Mouse (Mus musculus): Measurements from ENCODE around the gene Ccl25. TPM values are rescaled to one million over a fixed set of nuclear protein-coding genes. Genes with fewer than 3 reads are reported as not detected.

Ccl25 gene
- polyA plus RNA-seq (2016; fragmentation: Nextera tagmentation; extraction: Ambion mirVana) = 23.6 and 26.4 TPM in 2 replicates

- Histone ChIP-seq H3K4me3 (peak within 1 kb of the TSS; percentile 97), H3K27me3 (ENCODE audit: poor library complexity, severe bottlenecking) (no peaks in the 10 kb centered on the region), H3K4me1 (peaks cover 37% of the 10 kb centered on the region), H3K27ac (peak within 1 kb of the TSS; percentile 99), H3K9me3 (no peaks in the 10 kb centered on the region), H3K36me3 (replicated peaks) (peaks cover 69% of the 10 kb centered on the region)
- under 1% methylated on average over 74 of the region's 78 CpGs for WGBS
- DNase-seq (ENCODE audit: extremely low spot score, low spot score) = peak; percentile 98
These were observed at the start of gene Ccl25, which contains the start of gene Elavl1 for GRCm38 (mm10) chr8:4324983-4325750. Ccl25 (plus strand) TSS chr8:4325210. Elavl1 (minus strand) TSS chr8:4325413.

DNA sequence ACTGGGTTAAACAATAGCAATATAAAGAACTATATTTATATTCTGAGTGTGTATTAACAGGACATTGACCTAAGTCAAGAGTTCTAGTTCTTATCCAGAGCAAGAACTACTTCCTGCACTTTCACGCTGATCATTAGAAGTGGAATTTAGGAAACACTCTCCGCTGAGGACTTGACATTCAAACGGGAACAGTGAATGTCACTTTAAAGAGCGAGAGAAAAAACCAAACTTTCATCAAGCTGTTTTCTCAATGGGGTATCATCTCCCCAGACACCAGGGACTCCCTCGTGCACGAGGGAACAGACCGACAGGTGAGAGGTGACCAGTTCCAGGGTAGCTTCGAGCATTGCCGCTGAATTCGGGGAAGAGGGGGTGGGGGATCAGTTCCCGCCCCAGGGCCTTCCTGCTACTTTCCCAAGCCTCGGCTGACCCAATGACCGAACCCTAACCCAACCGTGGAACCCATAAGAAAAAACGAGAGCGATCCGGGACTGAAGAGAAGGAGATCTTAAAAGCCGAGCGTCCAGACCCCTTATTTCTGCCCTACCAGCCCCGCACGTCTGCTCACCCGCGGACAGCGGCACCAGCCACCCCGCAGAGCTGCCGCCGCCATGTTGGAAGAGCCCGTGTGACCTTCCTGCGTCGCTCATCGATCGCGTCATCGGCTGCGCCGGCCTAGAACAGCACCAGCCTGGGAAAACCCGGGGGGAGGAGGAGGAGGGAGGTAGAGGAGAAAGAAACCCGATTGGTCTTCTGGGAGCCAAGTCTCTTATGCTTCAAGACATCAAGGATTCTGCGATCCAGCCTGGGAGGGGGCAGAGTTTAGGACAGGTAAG is 49.5 kb upstream of the Ccl25 start, which contains the start of gene Timm44:
Gene Timm44 (minus strand): TSS at position 639 of the 836 bp plus-strand sequence.
- Histone ChIP-seq H3K27me3 (ENCODE audit: poor library complexity, severe bottlenecking) (no peaks in the 10 kb centered on the region), H3K4me1 (peaks cover 16% of the 10 kb centered on the region), H3K36me3 (replicated peaks) (peaks cover 38% of the 10 kb centered on the region), H3K4me3 (peak within 1 kb of the TSS; percentile 87), H3K9me3 (no peaks in the 10 kb centered on the region), H3K27ac (peak within 1 kb of the TSS; percentile 93)
- DNase-seq (ENCODE audit: extremely low spot score, low spot score) = peak; percentile 93
- WGBS = under 1% methylated on average over 39 of the region's 39 CpGs

DNA sequence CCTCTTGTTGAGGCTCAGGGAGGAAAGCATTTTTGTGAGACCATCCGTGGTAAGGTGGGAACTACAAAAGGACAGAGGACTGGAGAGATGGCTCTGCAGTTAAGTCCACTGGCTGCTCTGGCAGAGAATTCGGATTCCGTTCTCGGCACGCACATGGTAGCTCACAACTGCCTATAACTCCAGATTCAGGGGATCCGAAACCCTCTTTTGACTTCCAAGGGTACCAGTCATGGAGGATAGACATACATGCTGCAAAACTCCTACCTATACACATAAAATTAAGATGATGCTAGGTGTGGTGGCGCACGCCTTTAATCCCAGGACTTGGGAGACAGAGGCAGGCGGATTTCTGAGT is 48.9 kb upstream of the Ccl25 start:
- Histone ChIP-seq H3K4me3 (peak overlapping the region; percentile 87), H3K4me1 (peaks cover 16% of the 10 kb centered on the region), H3K36me3 (replicated peaks) (peaks cover 32% of the 10 kb centered on the region), H3K27ac (peak overlapping the region; percentile 93), H3K9me3 (no peaks in the 10 kb centered on the region), H3K27me3 (ENCODE audit: poor library complexity, severe bottlenecking) (no peaks in the 10 kb centered on the region)
- WGBS = 34% methylated on average over 9 of the region's 9 CpGs
- DNase-seq (ENCODE audit: extremely low spot score, low spot score) = no peak

- DNase-seq (ENCODE audit: extremely low spot score, low spot score) = no peak
- 92% methylated on average over 5 of the region's 5 CpGs for WGBS
- Histone ChIP-seq H3K27me3 (ENCODE audit: poor library complexity, severe bottlenecking) (no peaks in the 10 kb centered on the region), H3K9me3 (no peaks in the 10 kb centered on the region), H3K4me3 (no peak overlapping the region), H3K4me1 (no peaks in the 10 kb centered on the region), H3K36me3 (replicated peaks) (peaks cover 100% of the 10 kb centered on the region), H3K27ac (no peak overlapping the region)
These were observed 32.3 kb upstream of the Ccl25 start for GRCm38 (mm10) chr8:4292738-4293137.

DNA sequence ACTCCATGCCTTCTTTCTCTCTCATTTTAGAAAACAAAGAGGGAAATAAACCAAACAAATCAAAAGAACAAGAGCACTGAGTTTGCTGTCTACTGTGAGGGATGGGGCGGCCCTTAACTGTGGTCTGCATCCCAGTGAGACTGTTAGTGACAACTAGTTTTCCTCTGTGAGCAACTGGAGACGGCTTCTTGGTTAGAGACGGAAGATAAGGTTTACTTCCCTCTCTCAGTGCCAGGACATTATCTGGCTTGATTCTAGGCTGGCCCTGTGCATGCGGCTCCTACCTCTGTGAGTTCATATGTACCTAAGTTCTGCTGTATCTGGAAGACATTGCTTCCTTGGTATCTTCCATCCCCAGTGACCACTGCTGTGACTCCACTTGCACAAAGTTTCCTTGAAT is 27.2 kb upstream of the Ccl25 start:
- Histone ChIP-seq H3K9me3 (no peaks in the 10 kb centered on the region), H3K27me3 (ENCODE audit: poor library complexity, severe bottlenecking) (no peaks in the 10 kb centered on the region), H3K4me1 (no peaks in the 10 kb centered on the region), H3K4me3 (no peak overlapping the region), H3K36me3 (replicated peaks) (peaks cover 100% of the 10 kb centered on the region), H3K27ac (no peak overlapping the region)
- 98% methylated on average over 4 of the region's 4 CpGs for WGBS
- no peak for DNase-seq (ENCODE audit: extremely low spot score, low spot score)

DNA sequence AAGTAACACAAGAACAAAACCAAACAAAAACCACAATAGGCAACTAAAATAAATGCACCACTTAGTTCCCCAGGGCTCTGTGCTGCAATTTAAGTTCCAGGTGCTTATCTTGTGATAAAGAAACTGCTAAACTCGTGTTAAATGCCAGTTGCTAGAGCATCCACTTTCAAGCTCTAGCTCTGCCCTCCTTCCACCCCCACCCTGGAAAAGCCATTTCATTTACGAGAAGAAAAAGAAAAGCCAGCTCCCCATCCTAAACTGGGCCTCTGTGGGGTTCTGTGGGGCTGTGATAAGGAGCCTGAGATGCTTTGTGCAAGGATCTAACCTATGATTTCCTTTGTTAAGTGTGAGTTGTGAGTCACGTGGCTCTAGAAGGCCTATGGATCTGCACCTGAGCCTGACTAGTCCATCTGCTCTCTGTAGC is 20.9 kb upstream of the Ccl25 start:
- H3K4me1 ChIP-seq = no peaks in the 10 kb centered on the region
- no peaks in the 10 kb centered on the region for H3K9me3 ChIP-seq
- H3K36me3 ChIP-seq (replicated peaks) = peaks cover 100% of the 10 kb centered on the region
- DNase-seq (ENCODE audit: extremely low spot score, low spot score) = no peak
- H3K27me3 ChIP-seq (ENCODE audit: poor library complexity, severe bottlenecking) = no peaks in the 10 kb centered on the region
- 88% methylated on average over 3 of the region's 3 CpGs for WGBS
- H3K27ac ChIP-seq = no peak overlapping the region
- H3K4me3 ChIP-seq = no peak overlapping the region

DNA sequence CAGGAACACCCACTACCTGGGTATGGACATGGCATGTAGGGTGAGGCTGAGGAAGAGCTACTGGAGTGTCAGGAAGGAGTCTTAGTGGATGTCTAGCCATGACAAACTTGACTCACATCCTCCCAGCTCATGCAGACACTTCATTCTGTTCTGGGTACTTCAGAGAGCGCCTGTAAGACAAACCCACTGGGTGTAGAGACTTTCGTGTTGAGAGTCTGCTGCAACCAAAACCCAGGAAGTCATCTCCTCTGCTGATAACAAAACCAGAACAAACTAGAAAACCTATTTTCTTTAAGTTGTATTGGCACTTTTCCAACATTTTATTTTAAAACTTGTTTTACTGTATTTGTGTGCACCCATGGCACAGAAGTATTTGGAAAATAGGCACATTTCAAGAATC is 19.2 kb upstream of the Ccl25 start:
- Histone ChIP-seq H3K4me1 (no peaks in the 10 kb centered on the region), H3K27me3 (ENCODE audit: poor library complexity, severe bottlenecking) (no peaks in the 10 kb centered on the region), H3K27ac (no peak overlapping the region), H3K4me3 (no peak overlapping the region), H3K36me3 (replicated peaks) (peaks cover 100% of the 10 kb centered on the region), H3K9me3 (no peaks in the 10 kb centered on the region)
- 93% methylated on average over 2 of the region's 2 CpGs for WGBS
- DNase-seq (ENCODE audit: extremely low spot score, low spot score) = no peak

GRCm38 (mm10) chr8:4312104-4312503 is 12.9 kb upstream of the Ccl25 start:
- Histone ChIP-seq H3K9me3 (no peaks in the 10 kb centered on the region), H3K36me3 (replicated peaks) (peaks cover 75% of the 10 kb centered on the region)
- DNase-seq (ENCODE audit: extremely low spot score, low spot score) = no peak

GRCm38 (mm10) chr8:4313254-4314124 is 11.5 kb upstream of the Ccl25 start:
- WGBS = 83% methylated on average over 3 of the region's 3 CpGs
- no peaks in the 10 kb centered on the region for H3K9me3 ChIP-seq

More at GRCm38 (mm10) chr8:4312104-4312503, 12.9 kb upstream of the Ccl25 start:
- Histone ChIP-seq H3K4me3 (no peak overlapping the region), H3K27ac (no peak overlapping the region), H3K27me3 (ENCODE audit: poor library complexity, severe bottlenecking) (no peaks in the 10 kb centered on the region), H3K4me1 (no peaks in the 10 kb centered on the region)

GRCm38 (mm10) chr8:4314852-4315251 is 10.2 kb upstream of the Ccl25 start:
- Histone ChIP-seq H3K4me3 (no peak overlapping the region), H3K27ac (no peak overlapping the region), H3K4me1 (no peaks in the 10 kb centered on the region), H3K9me3 (no peaks in the 10 kb centered on the region), H3K27me3 (ENCODE audit: poor library complexity, severe bottlenecking) (no peaks in the 10 kb centered on the region), H3K36me3 (replicated peaks) (peaks cover 72% of the 10 kb centered on the region)
- no peak for DNase-seq (ENCODE audit: extremely low spot score, low spot score)
- 93% methylated on average over 3 of the region's 3 CpGs for WGBS

More at GRCm38 (mm10) chr8:4313254-4314124, 11.5 kb upstream of the Ccl25 start:
- no peak overlapping the region for H3K27ac ChIP-seq
- no peak for DNase-seq (ENCODE audit: extremely low spot score, low spot score)
- no peak overlapping the region for H3K4me3 ChIP-seq
- peaks cover 72% of the 10 kb centered on the region for H3K36me3 ChIP-seq (replicated peaks)
- H3K4me1 ChIP-seq = no peaks in the 10 kb centered on the region
- H3K27me3 ChIP-seq (ENCODE audit: poor library complexity, severe bottlenecking) = no peaks in the 10 kb centered on the region

DNA sequence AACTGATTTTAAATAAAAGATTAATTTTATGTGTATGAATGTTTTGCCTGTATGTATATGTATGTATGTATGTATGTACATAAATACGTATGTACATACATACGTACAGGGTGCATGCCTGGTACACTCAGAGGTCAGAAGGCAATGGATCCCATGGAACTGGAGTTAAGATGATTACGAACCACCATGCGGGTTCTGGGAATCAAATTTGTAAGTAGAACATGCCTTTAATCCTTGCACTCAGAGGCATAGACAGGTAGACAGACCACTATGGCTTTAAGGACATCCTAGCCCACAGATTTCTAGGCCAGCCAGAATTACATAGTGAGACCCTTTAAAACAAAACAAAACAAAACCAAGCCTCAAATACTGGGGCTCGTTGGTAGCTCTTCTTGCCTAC is 6.9 kb upstream of the Ccl25 start:
- DNase-seq (ENCODE audit: extremely low spot score, low spot score) = no peak
- Histone ChIP-seq H3K27me3 (ENCODE audit: poor library complexity, severe bottlenecking) (no peaks in the 10 kb centered on the region), H3K4me3 (no peak overlapping the region), H3K27ac (no peak overlapping the region), H3K9me3 (no peaks in the 10 kb centered on the region), H3K4me1 (peaks cover 18% of the 10 kb centered on the region), H3K36me3 (replicated peaks) (peaks cover 76% of the 10 kb centered on the region)
- WGBS = 92% methylated on average over 5 of the region's 5 CpGs

- H3K4me1 ChIP-seq = peaks cover 26% of the 10 kb centered on the region
- no peak overlapping the region for H3K4me3 ChIP-seq
- DNase-seq (ENCODE audit: extremely low spot score, low spot score) = no peak
- no peaks in the 10 kb centered on the region for H3K27me3 ChIP-seq (ENCODE audit: poor library complexity, severe bottlenecking)
- no peaks in the 10 kb centered on the region for H3K9me3 ChIP-seq
- peaks cover 74% of the 10 kb centered on the region for H3K36me3 ChIP-seq (replicated peaks)
- no peak overlapping the region for H3K27ac ChIP-seq
- 91% methylated on average over 2 of the region's 2 CpGs for WGBS
These were observed 6.0 kb upstream of the Ccl25 start for GRCm38 (mm10) chr8:4318796-4319572.
